Mouse (Mus musculus): ENCODE data around the gene Fsd2.

Fsd2 gene

GRCm38 (mm10) chr7:81541924-81542524, 24.7 kb downstream of the Fsd2 start:
- peak; percentile 33 to 53 for DNase-seq (ENCODE audit: low spot score in 2 of 2)

GRCm38 (mm10) chr7:81540999-81541398, 25.7 kb downstream of the Fsd2 start:
- DNase-seq (ENCODE audit: low spot score in 2 of 2): no peak

- DNase-seq (ENCODE audit: low spot score in 2 of 2): no peak
Observed at GRCm38 (mm10) chr7:81539565-81539964, 27.2 kb downstream of the Fsd2 start.

GRCm38 (mm10) chr7:81538070-81538675, 28.6 kb downstream of the Fsd2 start:
- DNase-seq (ENCODE audit: low spot score in 2 of 2): no peak

- DNase-seq (ENCODE audit: low spot score in 2 of 2): no peak
Observed at GRCm38 (mm10) chr7:81536478-81536877, 30.3 kb downstream of the Fsd2 start.

- no peak for DNase-seq (ENCODE audit: low spot score in 2 of 2)
Observed at GRCm38 (mm10) chr7:81531462-81531861, 35.3 kb downstream of the Fsd2 start.

- no peak for DNase-seq (ENCODE audit: low spot score in 2 of 2)
Observed at GRCm38 (mm10) chr7:81528918-81529317, 37.8 kb downstream of the Fsd2 start.

- no peak for DNase-seq (ENCODE audit: low spot score in 2 of 2)
Observed at GRCm38 (mm10) chr7:81523663-81524017, 43.1 kb downstream of the Fsd2 start.

GRCm38 (mm10) chr7:81523008-81523662, 43.6 kb downstream of the Fsd2 start:
- peak; percentile 71 to 76 for DNase-seq (ENCODE audit: low spot score in 2 of 2)

GRCm38 (mm10) chr7:81516154-81517030, 50.4 kb downstream of the Fsd2 start:
- no peak for DNase-seq (ENCODE audit: low spot score in 2 of 2)

GRCm38 (mm10) chr7:81514906-81515590, 51.7 kb downstream of the Fsd2 start:
- no peak for DNase-seq (ENCODE audit: low spot score in 2 of 2)

GRCm38 (mm10) chr7:81501050-81501449, 65.7 kb downstream of the Fsd2 start:
- DNase-seq (ENCODE audit: low spot score in 2 of 2): no peak

GRCm38 (mm10) chr7:81498181-81498580, 68.6 kb downstream of the Fsd2 start, which contains the start of gene BC048679:
Gene BC048679, minus strand, starts transcription at chr7:81498281.
- DNase-seq (ENCODE audit: low spot score in 2 of 2): no peak

- no peak for DNase-seq (ENCODE audit: low spot score in 2 of 2)
Observed at GRCm38 (mm10) chr7:81497171-81497570, 69.6 kb downstream of the Fsd2 start.

- peak; percentile 60 to 70 for DNase-seq (ENCODE audit: low spot score in 2 of 2)
Observed at GRCm38 (mm10) chr7:81493331-81494021, 73.3 kb downstream of the Fsd2 start, which contains the start of gene Ap3b2. Gene Ap3b2, minus strand, starts transcription at chr7:81493925.

GRCm38 (mm10) chr7:81492628-81493027, 74.1 kb downstream of the Fsd2 start:
- DNase-seq (ENCODE audit: low spot score in 2 of 2): no peak

GRCm38 (mm10) chr7:81489649-81490048, 77.1 kb downstream of the Fsd2 start:
- no peak for DNase-seq (ENCODE audit: low spot score in 2 of 2)

All from frontal cortex, postnatal 25 days (tissue).